Mouse (Mus musculus) hindbrain, embryonic 13.5 days (tissue): ENCODE results near the gene Reg3g. TPM values are rescaled to one million over a fixed set of nuclear protein-coding genes. Genes with fewer than 3 reads are reported as not detected.
"Not testable (repeated sequence)": the region's sequence is repeated elsewhere in the genome, so short reads cannot be mapped to it uniquely, and the experiment has no call there.

Experiments
- ATAC-seq: fragments of 200-750 bp; cut with Nextera tagmentation; 2 replicates; pipeline ENCODE4 v1.8.0; 2017; ENCODE audit warnings: moderate TSS enrichment; ENCODE audit not compliant: low FRiP score
- H3K27ac ChIP-seq: fragments of 300-500 bp; sonication (generic); 2 replicates; pipeline ENCODE4 v1.5.1; 2015; ENCODE audit warnings: inconsistent platforms, mild to moderate bottlenecking, moderate library complexity
- H3K27me3 ChIP-seq: fragments of 300-500 bp; sonication (generic); 2 replicates; pipeline ENCODE4 v1.6.1; 2015; ENCODE audit warnings: mild to moderate bottlenecking, inconsistent platforms
- H3K36me3 ChIP-seq: fragments of 300-500 bp; sonication (generic); 2 replicates; pipeline ENCODE4 v1.6.1; 2015; ENCODE audit warnings: mild to moderate bottlenecking, inconsistent platforms
- H3K4me1 ChIP-seq: fragments of 300-500 bp; sonication (generic); replicated peaks from 2 replicates; pipeline ENCODE4 v1.6.1; 2015; ENCODE audit warnings: inconsistent platforms
- H3K4me2 ChIP-seq: fragments of 300-500 bp; sonication (generic); 2 replicates; pipeline ENCODE4 v1.6.1; 2015; ENCODE audit warnings: inconsistent platforms, mild to moderate bottlenecking, moderate library complexity
- H3K4me3 ChIP-seq: fragments of 300-500 bp; sonication (generic); 2 replicates; pipeline ENCODE4 v1.5.1; 2015; ENCODE audit warnings: mild to moderate bottlenecking, inconsistent platforms
- H3K9ac ChIP-seq: fragments of 300-500 bp; sonication (generic); 2 replicates; pipeline ENCODE4 v1.6.1; 2015; ENCODE audit warnings: mild to moderate bottlenecking, inconsistent platforms
- H3K9me3 ChIP-seq: fragments of 300-500 bp; sonication (generic); 2 replicates; pipeline ENCODE4 v1.6.1; 2016; ENCODE audit warnings: inconsistent platforms
- WGBS: fragments of 180-500 bp; shearing (Covaris S2); methylation state at CpG from one replicate; pipeline ENCODE4 v1.1.7; 2015; 5-methylcytosine and 5-hydroxymethylcytosine counted together
- polyA plus RNA-seq: library from polyadenylated mRNA; unstranded; fragments of >200 nt; fragmentation: Nextera tagmentation; extraction: Ambion mirVana; gene quantifications from 2 replicates; pipeline ENCODE4 v1.2.1, GENCODE M21; 2015

The Reg3g gene
- polyA plus RNA-seq, 1 experiment from 2014 or later: not detected

GRCm38 (mm10) chr6:78447202-78447601 is 21.5 kb downstream of the Reg3g start:
- 76% methylated on average over 1 of the region's 1 CpGs for WGBS
- Histone ChIP-seq H3K9ac (no peak overlapping the region), H3K9me3 (no peaks in the 10 kb centered on the region), H3K4me3 (no peak overlapping the region), H3K4me1 (no peaks in the 10 kb centered on the region), H3K27ac (no peak overlapping the region), H3K27me3 (no peaks in the 10 kb centered on the region), H3K36me3 (no peaks in the 10 kb centered on the region), H3K4me2 (no peak overlapping the region)
- ATAC-seq: no peak

- no peaks in the 10 kb centered on the region for H3K9me3 ChIP-seq
- WGBS: 82% methylated on average over 3 of the region's 3 CpGs
- no peak overlapping the region for H3K9ac ChIP-seq
- no peaks in the 10 kb centered on the region for H3K4me1 ChIP-seq
- H3K27me3 ChIP-seq: no peaks in the 10 kb centered on the region
- no peak overlapping the region for H3K4me3 ChIP-seq
- H3K27ac ChIP-seq: no peak overlapping the region
- ATAC-seq: no peak
- no peak overlapping the region for H3K4me2 ChIP-seq
- no peaks in the 10 kb centered on the region for H3K36me3 ChIP-seq
Measured at GRCm38 (mm10) chr6:78425497-78425896, 43.2 kb downstream of the Reg3g start.

- not testable (repeated sequence) for H3K36me3 ChIP-seq, H3K4me2 ChIP-seq, H3K4me1 ChIP-seq, H3K9me3 ChIP-seq, H3K27me3 ChIP-seq, ATAC-seq, H3K27ac ChIP-seq, H3K9ac ChIP-seq, H3K4me3 ChIP-seq
Measured at GRCm38 (mm10) chr6:78422411-78422810, 46.3 kb downstream of the Reg3g start, which contains the start of gene Reg1. TSS of gene Reg1 (plus strand) at chr6:78422711.

Other genes with a start within 250 kb of the Reg3g start
- gene Reg3b, start 98.2 kb downstream of the Reg3g start, polyA plus RNA-seq: 0.44 TPM in 1 of 2 replicates, not detected in the other
- gene Reg3d, start 90.0 kb downstream of the Reg3g start, polyA plus RNA-seq: not detected in 2 replicates
- not detected in 2 replicates for gene Reg3a, start 88.2 kb downstream of the Reg3g start, polyA plus RNA-seq
- not detected in 2 replicates for gene Reg2, start 73.2 kb downstream of the Reg3g start, polyA plus RNA-seq
- gene Reg1, start 46.2 kb downstream of the Reg3g start, polyA plus RNA-seq: not detected in 2 replicates